Mouse (Mus musculus): ENCODE results near the gene Mgmt.

Mgmt gene

DNA sequence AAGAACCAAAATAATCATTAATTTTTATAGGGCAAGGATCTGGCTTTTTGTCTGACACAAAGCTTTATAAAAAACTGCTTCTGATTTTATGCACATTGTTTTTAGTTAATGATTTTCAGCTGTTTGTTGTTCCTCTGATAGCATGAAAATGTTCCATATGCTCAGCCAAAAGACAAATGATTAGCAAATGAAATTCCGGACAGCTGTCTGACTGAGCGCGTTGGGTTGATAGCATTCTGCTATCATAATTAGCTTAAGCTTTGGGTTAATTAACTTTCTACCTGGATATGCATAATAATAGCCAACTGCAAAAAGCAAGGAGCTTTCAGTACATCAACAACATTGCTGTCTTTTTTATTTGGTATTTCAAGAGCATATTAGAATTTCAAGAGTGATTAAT, 108.0 kb downstream of the Mgmt start:
- DNase-seq (ENCODE audit: low spot score): no peak

DNA sequence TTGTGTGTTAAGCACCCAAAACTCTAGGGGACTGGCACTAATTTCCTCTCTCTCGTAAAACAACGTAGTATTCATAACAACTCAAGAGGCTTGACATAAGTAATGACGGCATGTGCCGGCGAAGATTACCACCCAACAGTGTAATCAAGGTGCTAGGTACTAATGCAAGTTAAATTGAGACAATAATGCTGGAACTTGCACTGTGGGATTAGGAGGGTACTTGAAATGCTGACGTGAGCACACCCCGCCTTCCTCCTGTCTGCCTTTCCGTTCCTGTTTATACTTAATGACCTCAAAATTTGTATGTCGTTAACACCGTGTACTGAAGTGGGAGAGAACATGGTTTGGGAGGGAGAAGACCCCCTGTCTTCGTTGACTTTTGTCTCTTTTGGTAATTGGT, 110.9 kb downstream of the Mgmt start:
- no peak for DNase-seq (ENCODE audit: low spot score)

DNA sequence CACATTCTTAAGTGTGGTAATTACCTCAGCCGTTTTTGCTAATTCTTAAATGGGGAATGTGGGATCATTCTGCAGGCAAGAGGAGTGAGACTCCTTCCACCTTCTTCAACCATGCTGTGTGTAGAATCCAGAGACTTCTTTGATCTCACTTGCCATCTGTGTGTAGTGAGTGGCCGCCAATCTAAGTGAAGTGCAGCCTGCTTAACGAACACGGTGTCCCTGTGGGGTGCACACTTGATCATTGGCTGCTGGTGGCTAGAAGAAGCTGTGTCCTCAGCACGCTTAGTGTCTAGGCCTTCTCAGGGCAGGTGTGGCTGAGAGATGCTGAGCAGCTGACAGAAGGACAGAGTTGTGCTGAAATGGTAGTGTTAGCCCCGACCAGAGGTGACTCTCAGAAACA, 113.9 kb downstream of the Mgmt start:
- DNase-seq (ENCODE audit: low spot score): no peak

DNA sequence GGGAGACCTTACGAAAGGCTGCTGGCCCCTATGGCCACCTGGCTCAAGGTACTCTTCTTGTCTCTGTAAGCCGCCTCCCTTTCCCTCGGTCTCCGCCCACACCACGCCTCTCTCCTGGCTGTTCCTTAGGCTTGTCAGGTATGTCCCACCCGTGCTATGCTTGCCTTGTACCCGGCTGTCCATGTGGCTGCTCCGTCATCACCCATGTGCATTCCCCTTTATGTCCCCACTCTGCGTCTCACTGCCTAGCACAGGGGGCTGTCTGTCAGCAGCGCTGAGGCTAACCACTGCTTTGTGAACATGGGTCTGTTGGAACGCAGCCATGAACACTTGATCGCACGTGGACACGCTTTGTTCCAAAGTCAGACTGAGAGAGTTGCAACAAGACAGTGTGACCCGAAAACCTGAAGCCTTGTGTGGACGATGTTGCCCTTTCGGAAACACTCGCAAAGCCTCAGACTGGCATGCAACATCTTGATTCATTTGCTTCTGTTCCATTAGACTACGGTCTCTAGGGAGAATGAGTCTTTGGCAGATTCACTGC, 115.4 kb downstream of the Mgmt start:
- no peak for DNase-seq (ENCODE audit: low spot score)

DNA sequence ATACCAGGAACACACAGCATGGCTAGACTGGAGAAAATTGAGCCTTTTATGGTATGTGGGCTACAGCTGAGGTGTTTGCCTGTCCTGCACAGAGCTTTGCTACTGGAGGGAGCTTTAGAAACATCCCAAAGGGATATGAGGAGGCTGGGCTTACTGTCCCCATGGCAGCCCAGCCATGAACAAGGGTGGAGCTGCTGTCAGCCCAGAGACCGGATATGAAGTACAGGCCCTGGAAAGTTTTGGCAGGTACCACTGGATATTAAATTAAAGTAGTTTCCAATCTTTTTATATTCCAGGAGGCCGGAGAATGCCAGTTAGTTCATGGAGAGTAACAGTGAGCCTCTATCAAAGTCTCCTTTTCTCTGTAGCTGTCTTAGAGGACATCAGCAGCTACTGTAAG, 116.0 kb downstream of the Mgmt start:
- no peak for DNase-seq (ENCODE audit: low spot score)

DNA sequence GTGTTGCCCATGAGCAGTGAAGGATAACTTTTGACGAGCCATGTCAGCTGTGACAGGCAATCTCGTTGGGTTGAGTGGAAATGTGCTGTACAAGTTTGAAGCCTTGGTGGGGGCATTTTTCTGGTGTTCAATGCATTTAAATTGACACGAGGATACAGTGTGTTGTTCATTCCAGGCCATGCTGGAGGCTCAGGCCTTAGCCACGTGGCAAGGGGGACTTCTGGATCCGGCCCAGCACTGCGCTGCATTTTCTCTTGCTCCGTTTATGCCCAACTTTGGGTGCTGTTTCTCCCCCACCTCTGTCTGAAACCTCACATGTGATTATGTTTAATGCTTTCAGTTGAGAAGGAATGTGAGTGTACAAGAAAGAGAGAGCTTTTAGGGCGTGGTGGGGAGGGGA, 118.3 kb downstream of the Mgmt start:
- no peak for DNase-seq (ENCODE audit: low spot score)

DNA sequence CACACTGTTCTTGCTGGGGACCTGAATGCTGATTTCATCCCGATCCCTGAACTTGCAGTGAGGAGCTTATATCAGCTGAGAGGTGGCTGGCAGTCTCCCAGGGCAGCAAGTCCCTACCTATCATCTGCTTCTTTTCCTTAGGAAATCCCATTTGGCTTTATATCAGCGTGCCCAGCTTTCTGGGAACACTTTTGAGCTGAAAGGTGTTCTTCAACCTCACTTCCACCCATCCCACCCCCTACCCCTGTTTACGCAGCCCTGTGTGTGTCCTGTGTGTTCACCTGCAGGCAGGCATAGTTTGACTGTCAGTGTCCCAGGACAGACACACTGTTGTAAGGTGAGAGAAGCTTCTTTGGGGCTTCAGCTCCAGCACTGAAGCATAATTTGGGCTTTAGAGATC, 119.0 kb downstream of the Mgmt start:
- DNase-seq (ENCODE audit: low spot score): no peak

DNA sequence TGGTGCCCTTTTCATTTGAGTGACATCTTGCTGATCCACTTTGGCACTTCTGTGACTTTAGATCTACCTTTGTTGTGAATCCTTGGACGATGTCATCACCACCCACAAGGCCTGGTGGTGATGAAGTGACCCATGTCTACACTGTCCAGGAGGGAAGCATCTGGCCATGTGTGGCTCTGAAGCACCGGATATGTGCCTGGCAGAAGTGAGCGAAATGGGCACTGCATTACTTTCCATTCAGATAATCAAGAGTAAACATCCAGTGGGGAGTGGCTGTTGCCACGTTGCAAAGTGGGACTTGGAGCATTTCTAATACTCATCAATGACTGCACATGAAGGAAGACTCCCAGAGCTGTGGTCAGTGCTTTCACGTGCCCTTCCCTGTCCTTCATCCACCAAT, 124.2 kb downstream of the Mgmt start:
- no peak for DNase-seq (ENCODE audit: low spot score)

DNA sequence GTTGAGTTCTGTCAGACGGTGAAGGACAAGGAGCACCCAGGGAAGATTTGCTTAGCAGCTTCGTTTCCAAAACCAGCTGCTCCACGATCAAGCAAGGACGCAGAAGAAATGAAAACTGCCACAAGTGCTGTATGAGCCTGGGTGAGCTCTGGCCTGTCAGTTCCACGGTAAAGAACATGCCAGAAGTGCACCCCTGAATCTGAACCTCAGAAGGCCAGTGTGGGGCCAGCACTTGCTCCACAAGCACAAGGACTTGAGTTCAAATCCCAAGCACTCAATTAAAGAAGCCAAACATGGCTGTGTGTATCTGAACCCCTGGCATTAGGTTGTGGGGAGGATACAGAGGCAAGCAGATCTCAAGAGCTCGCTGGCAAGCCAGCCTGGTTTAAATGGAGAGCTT, 125.8 kb downstream of the Mgmt start:
- no peak for DNase-seq (ENCODE audit: low spot score)

DNA sequence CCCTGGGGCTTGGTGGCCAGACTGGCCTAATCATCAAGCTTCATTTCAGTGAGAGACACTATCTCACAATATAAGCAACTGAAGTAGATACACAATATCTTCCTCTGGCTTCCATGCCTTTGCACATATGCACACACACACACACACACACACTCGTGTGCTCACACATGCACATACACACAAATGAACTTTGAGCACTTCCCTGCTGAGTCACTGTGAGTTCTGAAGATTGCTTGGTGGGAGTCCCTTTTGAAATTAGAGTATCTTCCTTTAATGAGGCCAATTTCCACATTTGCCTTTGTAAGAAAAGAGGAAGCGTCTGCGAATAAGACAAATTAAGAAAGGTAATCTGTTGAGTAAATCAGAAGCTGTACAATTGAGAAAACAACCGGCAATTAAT, 136.4 kb downstream of the Mgmt start:
- no peak for DNase-seq (ENCODE audit: low spot score)

DNA sequence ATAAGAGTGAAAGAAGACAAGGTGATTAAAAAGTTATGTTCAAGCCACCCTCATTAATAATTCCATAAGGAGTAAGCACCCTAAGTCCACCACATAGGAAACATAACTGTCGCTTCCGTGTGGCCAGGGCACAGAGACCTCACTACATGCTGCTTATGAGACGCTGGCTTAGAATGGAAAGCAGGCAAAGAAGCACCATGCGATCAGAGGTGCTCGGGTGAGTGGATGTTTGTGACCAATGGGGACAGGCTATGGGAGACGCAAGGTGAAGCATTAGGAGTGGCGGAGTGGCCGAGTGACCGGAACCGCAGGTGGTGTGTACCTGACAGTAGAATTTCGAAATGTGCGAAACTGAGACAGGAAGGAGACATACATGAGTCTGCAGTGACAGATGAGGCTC, 138.8 kb downstream of the Mgmt start:
- no peak for DNase-seq (ENCODE audit: low spot score)

DNA sequence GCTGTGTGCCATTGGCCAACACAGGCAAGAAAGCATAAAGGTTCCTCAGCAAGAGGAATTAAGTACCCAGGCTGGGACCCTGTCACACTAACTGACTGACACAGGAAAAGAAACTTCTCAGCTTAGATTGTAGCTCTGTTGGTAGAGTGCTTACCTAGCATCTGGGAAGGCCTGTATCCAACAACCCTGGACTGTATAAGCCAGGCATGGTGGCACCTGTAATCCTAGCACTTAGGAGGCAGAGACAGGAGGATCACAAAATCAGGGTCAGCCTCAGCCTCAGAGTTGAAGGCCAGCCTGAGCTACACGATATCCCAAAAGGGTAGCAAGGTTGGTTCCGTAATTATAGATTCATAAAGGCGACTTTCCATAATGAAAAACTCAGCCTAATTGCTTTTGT, 140.6 kb downstream of the Mgmt start:
- DNase-seq (ENCODE audit: low spot score): no peak

DNA sequence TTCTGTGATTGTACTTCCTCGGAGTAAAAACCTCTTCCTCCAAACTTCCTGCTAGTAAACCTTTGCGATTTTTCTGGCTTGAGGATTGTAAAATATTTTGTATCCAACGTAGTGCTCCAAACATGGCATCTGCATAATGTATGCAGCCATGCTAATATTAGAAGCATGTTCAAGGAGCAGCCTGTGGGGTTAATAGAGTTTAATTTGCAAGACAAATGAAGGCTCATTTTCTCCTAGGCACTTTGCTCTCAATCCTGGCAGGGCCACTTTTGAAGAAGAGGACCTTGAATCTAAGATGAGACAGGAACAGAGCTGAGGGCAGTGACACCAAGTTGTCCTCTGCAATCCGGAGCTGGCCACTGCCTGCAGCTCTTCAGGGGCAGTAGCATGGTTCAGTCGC, 141.5 kb downstream of the Mgmt start:
- DNase-seq (ENCODE audit: low spot score): no peak

DNA sequence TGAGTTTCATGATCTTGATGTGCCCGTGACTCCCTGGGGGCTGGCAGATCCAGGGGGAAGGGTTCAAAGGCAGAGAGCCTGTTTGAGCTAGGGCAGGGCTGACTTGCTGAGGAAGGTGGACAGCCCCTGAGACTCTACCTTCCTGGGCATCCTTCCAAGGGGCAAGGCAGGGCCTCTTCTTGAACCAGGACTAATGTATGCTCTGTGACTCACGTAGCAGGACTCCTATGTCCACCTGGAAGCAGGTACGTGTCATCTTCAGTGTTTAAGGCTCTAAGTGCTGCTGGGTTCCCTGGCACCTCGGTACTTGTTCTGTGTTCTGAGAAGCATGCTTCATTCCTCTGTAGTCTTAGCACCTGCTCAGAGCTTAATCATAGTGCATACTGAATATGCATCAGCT, 143.1 kb downstream of the Mgmt start:
- DNase-seq (ENCODE audit: low spot score): no peak

DNA sequence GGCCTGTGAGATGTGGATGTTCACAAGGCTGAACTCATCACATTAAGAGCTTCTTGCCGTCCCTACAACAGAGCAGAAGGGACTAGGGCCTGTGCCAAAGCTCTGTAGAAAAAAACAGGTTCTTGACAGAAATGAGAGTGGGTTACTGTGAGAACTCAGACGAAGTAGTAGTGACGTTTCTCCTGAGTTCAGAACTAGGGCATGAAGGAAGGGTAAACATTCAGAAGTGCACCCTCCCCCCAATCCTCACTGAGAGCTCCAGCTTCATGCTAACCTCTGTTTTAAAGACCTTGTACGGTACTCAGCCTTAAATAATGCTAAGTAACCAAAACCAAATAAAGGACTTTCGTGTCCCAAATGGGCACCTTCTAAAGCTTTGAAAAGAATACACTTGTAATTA, 143.5 kb downstream of the Mgmt start:
- no peak for DNase-seq (ENCODE audit: low spot score)

DNA sequence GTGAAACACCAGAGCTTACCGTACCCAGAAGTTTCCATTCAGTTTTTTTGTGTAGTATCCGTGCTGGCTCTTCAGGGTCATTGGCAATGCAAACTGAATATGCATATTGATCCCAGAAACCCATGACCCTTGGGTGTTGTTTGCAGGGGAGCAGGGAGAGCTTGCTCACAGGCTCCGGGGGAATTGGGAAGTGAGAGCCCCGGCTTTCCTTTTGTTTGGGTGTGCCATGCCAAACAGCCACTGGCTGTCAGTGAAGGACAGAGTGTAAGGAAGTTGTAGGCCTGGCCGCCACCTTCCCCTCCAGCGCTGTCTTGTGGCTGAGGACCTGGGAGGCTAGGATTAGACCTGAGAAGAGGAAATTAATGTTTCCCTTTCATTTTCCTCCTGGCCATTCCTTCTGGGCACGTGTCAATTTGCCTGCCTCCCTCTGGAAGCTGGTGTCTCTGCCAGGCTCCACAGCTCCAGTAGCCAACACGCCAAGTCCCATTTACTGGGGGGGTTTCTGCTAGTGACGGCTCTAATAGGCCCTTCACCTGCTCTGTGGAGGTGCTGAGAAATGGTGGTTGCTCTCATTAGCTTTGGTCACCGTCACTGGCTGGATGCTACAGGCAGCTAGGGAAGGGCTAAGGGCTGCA, 144.0 kb downstream of the Mgmt start:
- no peak for DNase-seq (ENCODE audit: low spot score)

DNA sequence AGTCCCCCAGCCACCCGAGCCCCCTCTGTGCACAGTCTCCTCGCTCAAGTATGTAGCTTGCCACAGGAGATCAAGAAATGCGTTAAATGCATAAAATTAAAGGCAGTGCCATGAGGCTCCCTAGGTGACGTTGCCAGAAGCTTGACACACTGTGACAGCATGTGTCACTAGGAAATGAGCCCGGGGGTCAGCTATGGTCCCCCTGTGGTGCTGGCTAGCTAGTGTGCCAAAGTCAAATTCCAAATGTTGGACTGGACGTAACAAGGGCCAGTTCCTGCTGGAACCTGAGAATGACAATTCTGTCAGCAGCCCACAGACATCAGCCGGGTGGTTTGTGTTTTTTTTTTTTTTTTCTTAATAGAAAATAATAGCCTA, 144.5 kb downstream of the Mgmt start:
- DNase-seq (ENCODE audit: low spot score): no peak

DNA sequence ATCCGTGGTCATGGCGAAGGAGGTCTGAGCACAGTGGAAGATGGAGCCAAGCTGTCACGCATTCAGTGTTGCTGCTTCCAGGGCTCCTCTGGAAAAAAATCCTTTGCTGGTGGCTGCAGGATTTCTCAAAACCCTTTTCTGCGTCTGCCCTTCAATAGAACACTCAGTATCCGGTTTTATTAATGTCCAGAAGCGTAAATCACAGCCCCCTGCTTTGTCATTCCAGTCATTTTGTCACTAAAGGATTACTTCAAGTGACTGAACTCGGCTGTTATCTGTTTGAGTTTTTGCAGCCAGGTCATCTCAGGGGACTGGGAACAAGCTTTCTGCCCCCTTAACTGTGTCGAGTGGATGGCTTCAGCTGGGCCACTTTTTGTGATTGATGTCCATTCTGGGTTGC, 146.2 kb downstream of the Mgmt start:
- DNase-seq (ENCODE audit: low spot score): no peak

DNA sequence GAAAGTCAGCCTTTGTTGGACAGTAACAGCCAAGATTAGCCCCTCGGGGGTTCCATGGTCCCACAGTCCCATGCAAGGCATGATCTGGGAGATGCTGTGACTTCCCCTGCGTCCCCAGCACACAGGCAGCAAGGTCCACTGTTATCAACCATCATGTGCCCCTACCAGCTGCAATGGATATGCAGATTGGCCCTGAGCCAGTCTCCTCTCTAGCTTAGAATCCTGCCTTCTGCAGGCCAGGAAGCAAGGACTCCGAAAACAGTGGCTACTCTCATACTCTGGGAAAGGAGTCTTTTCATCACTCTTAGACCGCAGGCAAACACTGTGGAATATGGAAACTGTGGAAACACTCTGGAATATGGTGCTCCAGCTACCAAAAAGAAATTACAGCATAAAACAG, 152.5 kb downstream of the Mgmt start:
- no peak for DNase-seq (ENCODE audit: low spot score)

DNA sequence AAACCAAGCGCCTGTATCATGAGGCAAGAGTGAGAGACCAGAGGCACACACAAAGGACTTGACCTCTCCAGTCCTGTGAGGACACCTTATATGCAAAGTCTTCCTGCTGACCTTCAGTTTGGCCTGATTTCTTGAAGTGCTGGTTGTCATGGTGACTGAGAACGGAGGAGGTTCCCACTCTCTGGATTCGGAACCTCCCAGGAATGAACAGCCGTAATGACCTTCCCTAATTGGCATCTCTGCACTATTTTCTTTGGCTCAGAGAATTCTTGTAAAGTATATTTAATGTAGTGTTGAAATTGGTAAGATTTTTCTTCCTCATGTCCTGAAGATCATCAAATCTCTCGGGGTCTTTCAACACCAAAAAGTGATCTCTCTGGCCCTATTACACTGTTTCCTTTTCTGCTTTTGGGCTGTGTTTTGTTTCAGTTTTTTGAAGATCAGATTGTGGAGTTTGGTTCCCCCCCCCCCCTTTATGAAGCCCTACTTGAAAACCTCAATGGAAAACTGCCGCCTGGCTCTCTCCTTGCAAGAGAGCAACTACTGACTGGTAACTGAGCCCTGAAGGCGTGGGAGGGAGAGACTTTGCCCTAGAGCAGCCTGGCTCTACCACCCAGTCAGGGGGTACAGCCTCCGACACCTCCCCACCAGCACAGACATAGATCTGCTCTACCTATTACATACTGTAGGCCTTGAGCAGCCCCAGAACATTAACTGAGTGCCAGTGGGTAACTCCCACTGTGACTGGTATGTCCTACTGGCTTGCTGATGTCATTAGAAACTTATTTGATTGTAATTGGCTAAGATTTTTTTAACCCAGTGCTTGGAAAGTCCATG, 153.9 kb downstream of the Mgmt start:
- DNase-seq (ENCODE audit: low spot score): no peak

DNA sequence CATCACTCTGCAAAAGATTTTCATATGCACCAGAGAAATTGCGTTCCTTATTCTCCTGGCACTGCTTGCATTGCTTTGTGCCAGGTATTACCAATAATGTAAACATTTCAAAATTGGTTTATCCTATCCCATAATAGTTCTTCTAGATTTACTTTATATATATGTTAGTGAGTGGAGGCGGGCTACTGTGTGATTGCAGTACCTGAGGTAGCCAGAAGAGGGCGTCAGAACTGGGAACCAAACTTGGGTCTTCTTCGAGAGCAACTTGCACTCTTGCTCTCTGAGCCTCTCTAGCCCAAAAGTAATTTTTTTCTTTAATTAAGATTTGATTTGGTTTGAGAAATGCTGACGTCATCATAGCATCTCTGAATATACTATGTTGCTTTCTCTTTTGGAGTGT, 159.9 kb downstream of the Mgmt start:
- no peak for DNase-seq (ENCODE audit: low spot score)

DNA sequence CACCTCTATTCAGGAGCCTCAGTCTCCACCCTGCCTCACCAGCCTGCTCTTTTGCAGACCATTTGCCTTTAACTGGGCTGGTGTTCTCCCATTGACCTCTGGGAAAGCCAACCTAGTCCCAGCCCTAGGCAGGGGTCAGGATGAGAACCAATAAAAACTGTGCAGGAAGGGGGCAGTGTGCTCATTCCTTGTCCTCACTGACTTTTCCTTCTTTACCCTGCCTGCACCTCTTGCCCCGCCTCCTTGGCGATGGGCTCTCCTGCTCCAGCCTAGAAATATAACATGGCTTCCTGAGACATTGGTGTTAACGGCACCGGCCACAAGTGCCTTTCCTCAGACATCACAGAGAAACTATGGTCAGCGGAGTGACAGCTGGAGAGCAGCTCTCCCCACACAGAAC, 161.7 kb downstream of the Mgmt start:
- DNase-seq (ENCODE audit: low spot score): no peak

DNA sequence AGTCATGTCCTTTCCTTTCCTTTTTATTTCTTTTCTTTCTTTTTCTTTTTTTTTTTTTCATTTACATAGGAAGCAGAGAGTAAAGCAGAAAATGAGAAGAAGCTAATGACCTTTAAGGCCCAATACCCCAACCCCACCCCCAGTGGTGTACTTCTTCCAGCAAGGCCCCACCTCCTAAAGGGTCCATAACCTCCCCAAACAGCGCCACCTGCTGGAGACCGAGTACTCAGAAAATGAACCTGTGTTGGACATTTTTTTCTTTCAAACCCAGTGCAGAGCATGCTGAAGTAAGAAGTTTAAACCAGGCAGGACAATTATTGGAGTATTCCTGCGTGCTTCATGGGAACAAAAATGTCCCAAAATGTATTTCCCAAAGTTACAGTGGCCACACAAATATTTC, 166.1 kb downstream of the Mgmt start:
- no peak for DNase-seq (ENCODE audit: low spot score)

DNA sequence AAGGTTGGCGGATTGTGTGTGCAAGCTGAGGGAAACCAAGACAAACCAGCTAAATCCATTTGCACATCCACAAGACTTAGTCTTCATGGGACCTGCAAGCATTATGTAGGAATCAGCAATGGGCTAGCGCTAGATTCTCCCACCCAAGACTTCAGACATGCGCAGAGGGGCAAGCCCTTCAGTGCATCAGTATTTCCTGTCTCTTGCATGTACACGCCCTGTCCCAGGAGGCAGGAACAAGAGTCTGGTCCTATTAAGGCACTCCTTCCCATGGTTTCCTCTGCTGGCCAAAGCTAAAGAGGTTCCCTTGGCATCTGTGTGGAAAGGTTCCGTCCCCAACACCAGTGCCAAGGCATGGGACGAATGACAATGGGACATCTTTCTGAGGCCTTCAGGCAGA, 166.7 kb downstream of the Mgmt start:
- DNase-seq (ENCODE audit: low spot score): no peak
